Mouse (Mus musculus) liver, embryonic 16.5 days (tissue): Measurements from ENCODE around the gene Rbm20. TPM values are rescaled to one million over a fixed set of nuclear protein-coding genes. Genes with fewer than 3 reads are reported as not detected.
"Not testable (repeated sequence)": the region's sequence is repeated elsewhere in the genome, so short reads cannot be mapped to it uniquely, and the experiment has no call there.

Experiments
- ATAC-seq: fragments of 200-750 bp; cut with Nextera tagmentation; 2 replicates; pipeline ENCODE4 v1.8.0; 2017; ENCODE audit warnings: low read depth, mild to moderate bottlenecking, moderate number of reproducible peaks, moderate library complexity
- H3K27ac ChIP-seq: fragments of 300-500 bp; sonication (generic); 2 replicates; pipeline ENCODE4 v1.5.1; 2014; ENCODE audit warnings: mild to moderate bottlenecking, low read length
- H3K27me3 ChIP-seq: fragments of 300-500 bp; sonication (generic); 2 replicates; pipeline ENCODE4 v1.6.1; 2014; ENCODE audit warnings: low read depth, low read length, mixed read lengths; ENCODE audit not compliant: control insufficient read depth, insufficient read depth
- H3K36me3 ChIP-seq: fragments of 300-500 bp; sonication (generic); 2 replicates; pipeline ENCODE4 v1.6.1; 2014; ENCODE audit warnings: mild to moderate bottlenecking; ENCODE audit not compliant: control insufficient read depth, insufficient read depth
- H3K4me1 ChIP-seq: fragments of 300-500 bp; sonication (generic); 2 replicates; pipeline ENCODE4 v1.6.1; 2014; ENCODE audit warnings: low read depth, low read length, mixed read lengths; ENCODE audit not compliant: control insufficient read depth
- H3K4me2 ChIP-seq: fragments of 300-500 bp; sonication (generic); 2 replicates; pipeline ENCODE4 v1.6.1; 2014; ENCODE audit warnings: low read depth, low read length, mixed read lengths
- H3K4me3 ChIP-seq: fragments of 300-500 bp; sonication (generic); 2 replicates; pipeline ENCODE4 v1.5.1; 2014; ENCODE audit warnings: low read depth, mild to moderate bottlenecking, low read length
- H3K9ac ChIP-seq: fragments of 300-500 bp; sonication (generic); 2 replicates; pipeline ENCODE4 v1.6.1; 2014; ENCODE audit warnings: low read depth, low read length
- H3K9me3 ChIP-seq: fragments of 300-500 bp; sonication (generic); replicated peaks from 2 replicates; pipeline ENCODE4 v1.6.1; 2016; ENCODE audit warnings: low read length; ENCODE audit not compliant: control insufficient read depth
- WGBS: fragments of 180-500 bp; shearing (Covaris S2); extraction: QIAGEN DNeasy Blood & Tissue Kit; methylation state at CpG from one replicate; pipeline ENCODE4 v1.1.7; 2014; ENCODE audit not compliant: insufficient replicate concordance; 5-methylcytosine and 5-hydroxymethylcytosine counted together
- polyA plus RNA-seq: library from polyadenylated mRNA; unstranded; fragments of >200 nt; fragmentation: Nextera tagmentation; extraction: Ambion mirVana; gene quantifications from 2 replicates; pipeline ENCODE4 v1.2.1, GENCODE M21; 2015

Gene Rbm20
- polyA plus RNA-seq, 1 experiment from 2014 or later, result 0.25 TPM

DNA sequence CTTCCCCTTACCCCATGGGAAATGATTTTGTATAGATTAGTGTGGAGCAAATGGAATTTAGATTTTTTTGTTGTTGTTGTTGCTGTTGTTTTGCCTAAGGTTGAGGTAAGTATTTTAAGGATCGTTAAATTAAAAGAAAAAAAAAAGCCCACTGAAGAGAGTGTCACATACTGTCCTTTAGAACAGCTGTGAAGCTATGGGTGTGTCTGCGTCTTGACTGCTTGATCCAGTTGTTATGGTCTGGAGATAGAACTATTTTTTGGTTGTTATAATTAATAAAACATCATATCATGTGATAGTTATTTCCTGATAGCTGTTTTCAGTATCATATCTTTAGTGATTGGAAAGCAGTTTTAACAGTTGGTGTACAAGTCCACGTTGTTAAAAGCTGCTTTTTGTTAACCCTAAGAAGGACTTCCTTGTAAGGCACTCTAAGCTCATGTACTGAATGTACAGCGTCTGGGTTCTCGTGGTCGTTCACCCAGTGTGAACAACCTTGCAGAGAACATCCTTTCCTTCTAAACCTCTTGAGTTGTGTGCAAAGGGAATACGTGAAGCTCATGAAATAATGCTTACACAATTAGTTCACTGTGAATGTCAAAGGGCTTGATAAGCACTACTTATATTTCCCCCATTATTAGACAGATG is 227.9 kb downstream of the Rbm20 start:
- Histone ChIP-seq H3K36me3 (peaks cover 7% of the 10 kb centered on the region), H3K4me1 (peaks cover 21% of the 10 kb centered on the region), H3K27ac (no peak overlapping the region), H3K4me3 (no peak overlapping the region), H3K9ac (no peak overlapping the region), H3K27me3 (no peaks in the 10 kb centered on the region), H3K4me2 (peak overlapping the region; percentile 86), H3K9me3 (no peaks in the 10 kb centered on the region)
- no peak for ATAC-seq
- 32% methylated on average over 7 of the region's 7 CpGs for WGBS

DNA sequence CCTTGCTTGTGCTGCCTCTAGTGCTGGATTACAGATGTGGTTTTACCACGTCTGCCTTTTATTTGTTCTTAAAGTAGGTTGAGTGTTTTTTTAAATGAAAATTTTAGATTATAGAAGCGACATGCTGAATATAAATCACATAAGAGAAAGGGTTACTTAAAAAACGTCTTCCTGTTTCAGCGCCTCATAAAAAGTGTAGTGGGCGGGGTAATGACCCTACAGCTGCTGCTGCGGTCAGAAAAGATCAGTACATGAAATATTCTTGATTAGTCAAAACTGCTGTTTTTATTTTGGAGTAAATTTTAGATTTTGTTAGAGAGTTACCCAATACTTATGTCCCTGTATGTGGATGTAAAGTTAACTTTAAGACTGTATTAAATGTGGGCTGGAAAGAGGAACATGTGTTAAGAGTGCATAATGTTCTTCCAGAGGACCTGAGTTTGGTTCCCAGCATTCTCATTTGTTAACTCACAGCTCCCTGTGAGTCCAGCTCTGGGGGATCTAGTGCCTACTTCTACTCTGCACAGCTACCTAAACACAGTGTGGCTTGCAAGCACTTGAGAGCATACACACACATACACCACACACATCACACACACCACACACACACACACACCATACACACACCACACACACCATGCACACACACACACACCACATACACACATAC is 229.1 kb downstream of the Rbm20 start:
- no peak for ATAC-seq
- peak overlapping the region; percentile 38; the same call in 1 of the 2 replicates for H3K4me3 ChIP-seq
- peak overlapping the region; percentile 30; the same call in 1 of the 2 replicates for H3K27ac ChIP-seq

DNA sequence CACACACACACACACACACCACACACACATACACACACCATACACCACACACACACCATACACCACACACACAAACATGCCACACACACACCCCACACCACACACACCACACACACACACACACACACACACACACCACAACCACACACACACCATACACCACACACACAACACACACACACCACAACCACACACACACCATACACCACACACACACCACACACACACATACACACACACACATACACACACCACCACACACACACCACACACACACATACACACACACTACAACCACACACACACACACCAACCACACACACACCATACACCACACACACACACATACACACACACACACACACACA is 229.6 kb downstream of the Rbm20 start:
- H3K4me3 ChIP-seq, H3K9ac ChIP-seq, H3K27me3 ChIP-seq, H3K9me3 ChIP-seq, ATAC-seq, H3K4me2 ChIP-seq, H3K27ac ChIP-seq: not testable (repeated sequence)
- H3K36me3 ChIP-seq, result peaks cover 10% of the 10 kb centered on the region
- H3K4me1 ChIP-seq, result peaks cover 15% of the 10 kb centered on the region

More for the DNA sequence above, 229.1 kb downstream of the Rbm20 start:
- Histone ChIP-seq H3K4me2 (peak overlapping the region; percentile 53), H3K4me1 (peaks cover 18% of the 10 kb centered on the region), H3K9ac (no peak overlapping the region), H3K9me3 (no peaks in the 10 kb centered on the region), H3K27me3 (no peaks in the 10 kb centered on the region), H3K36me3 (peaks cover 10% of the 10 kb centered on the region)
- 26% methylated on average over 6 of the region's 6 CpGs for WGBS

DNA sequence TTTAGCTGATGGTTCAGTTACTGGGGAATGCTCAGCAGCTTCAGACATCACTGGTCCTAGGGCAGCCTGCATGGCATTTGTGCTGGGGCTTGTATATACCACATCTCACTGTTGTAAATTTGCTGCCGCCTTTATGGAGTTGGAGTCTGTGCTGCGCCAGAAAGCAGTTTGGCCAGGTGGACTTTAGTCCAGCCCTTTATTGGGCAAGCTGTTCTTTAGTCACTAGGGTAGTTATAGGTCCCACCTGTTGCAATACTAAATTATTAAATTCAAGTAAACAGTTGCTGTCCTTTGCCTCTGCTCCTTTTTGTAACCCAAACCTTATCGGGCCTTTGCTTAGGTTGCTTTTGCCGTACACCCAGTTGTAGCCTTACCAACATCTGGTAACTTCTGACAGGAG is 237.8 kb downstream of the Rbm20 start:
- Histone ChIP-seq H3K27me3 (no peaks in the 10 kb centered on the region), H3K4me3 (no peak overlapping the region), H3K36me3 (peaks cover 6% of the 10 kb centered on the region), H3K4me2 (no peak overlapping the region), H3K9me3 (no peaks in the 10 kb centered on the region), H3K9ac (no peak overlapping the region), H3K27ac (no peak overlapping the region), H3K4me1 (no peaks in the 10 kb centered on the region)
- peak; percentile 70 for ATAC-seq
- WGBS, result 79% methylated on average over 4 of the region's 4 CpGs

Other genes starting within 250 kb of the Rbm20 start
- gene Dusp5, start 148.2 kb upstream of the Rbm20 start, polyA plus RNA-seq, result 1.9 and 2.3 TPM in 2 replicates
- 130 and 147 TPM in 2 replicates for gene Nutf2-ps1, start 88.2 kb upstream of the Rbm20 start, polyA plus RNA-seq
- 27.4 and 30.2 TPM in 2 replicates for gene Smc3, start 76.9 kb upstream of the Rbm20 start, polyA plus RNA-seq
- 21.5 TPM in 2 replicates for gene Pdcd4, start 214.9 kb downstream of the Rbm20 start, polyA plus RNA-seq